ENCODE assay signal across 11 mouse cellular contexts in the genomic region with DNA sequence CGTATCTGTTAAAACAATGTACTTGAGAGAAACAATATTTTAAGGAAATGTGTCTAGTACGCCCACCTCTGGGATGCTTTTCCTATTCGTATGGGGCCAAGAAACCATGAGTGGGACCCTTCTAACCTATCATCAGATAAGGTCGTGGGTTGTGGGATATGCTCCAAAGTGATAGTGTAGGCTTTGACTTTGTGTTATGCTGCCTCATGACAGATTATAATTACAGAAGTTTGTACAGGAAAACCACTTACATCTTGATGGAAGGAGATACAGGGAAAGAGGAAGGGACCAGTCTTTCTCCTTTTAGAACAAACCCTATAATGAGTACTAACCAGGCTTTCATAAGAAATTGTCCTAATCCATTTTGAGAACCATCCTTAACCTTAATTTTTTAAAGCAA.
"Had no signal": no experiment of that assay in that cellular context is flagged by ENCODE, and none has a peak within 500 bp of the region (broad histone marks: within the 10 kb centered on the region; RNA-seq: fewer than 3 reads in every experiment).

No protein-coding gene starts in this region.

- DNase-seq: retina, postnatal 1 day; right cerebral cortex, adult 18-20 months; right cerebral cortex, postnatal 14 days; right cerebral cortex, postnatal 25 days; spleen, adult 18-20 months; thymus, adult 18-20 months; thymus, adult 2 months; thymus, postnatal 14 days; thymus, postnatal 25 days; thymus, postnatal 36 days; thymus, postnatal 4 days had no signal
